Mouse (Mus musculus) kidney, embryonic 16.5 days (tissue): Measurements from ENCODE around the gene Tmem204. TPM values are rescaled to one million over a fixed set of nuclear protein-coding genes. Genes with fewer than 3 reads are reported as not detected.

ENCODE experiments used
- ATAC-seq: fragments of 200-750 bp; cut with Nextera tagmentation; 2 replicates; pipeline ENCODE4 v1.8.0; 2017; ENCODE audit warnings: moderate TSS enrichment; ENCODE audit not compliant: low FRiP score, low TSS enrichment
- H3K27ac ChIP-seq: fragments of 300-500 bp; sonication (generic); 2 replicates; pipeline ENCODE4 v1.5.1; 2014; ENCODE audit warnings: low read length
- H3K27me3 ChIP-seq: fragments of 300-500 bp; sonication (generic); 2 replicates; pipeline ENCODE4 v1.6.1; 2014; ENCODE audit warnings: low read length, control low read depth, mixed read lengths; ENCODE audit not compliant: insufficient read depth
- H3K36me3 ChIP-seq: fragments of 300-500 bp; sonication (generic); 2 replicates; pipeline ENCODE4 v1.6.1; 2014; ENCODE audit warnings: low read length, control low read depth, mixed read lengths; ENCODE audit not compliant: insufficient read depth
- H3K4me1 ChIP-seq: fragments of 300-500 bp; sonication (generic); 2 replicates; pipeline ENCODE4 v1.6.1; 2014; ENCODE audit warnings: low read length, control low read depth, mixed read lengths; ENCODE audit not compliant: insufficient read depth
- H3K4me2 ChIP-seq: fragments of 300-500 bp; sonication (generic); replicated peaks from 2 replicates; pipeline ENCODE4 v1.6.1; 2014; ENCODE audit warnings: low read depth, low read length
- H3K4me3 ChIP-seq: fragments of 300-500 bp; sonication (generic); 2 replicates; pipeline ENCODE4 v1.5.1; 2014; ENCODE audit warnings: mild to moderate bottlenecking, low read length
- H3K9ac ChIP-seq: fragments of 300-500 bp; sonication (generic); replicated peaks from 2 replicates; pipeline ENCODE4 v1.6.1; 2014; ENCODE audit warnings: low read length
- H3K9me3 ChIP-seq: fragments of 300-500 bp; sonication (generic); 2 replicates; pipeline ENCODE4 v1.6.1; 2016; ENCODE audit warnings: low read length, control low read depth
- WGBS: fragments of 180-500 bp; shearing (Covaris S2); extraction: QIAGEN DNeasy Blood & Tissue Kit; methylation state at CpG from one replicate; pipeline ENCODE4 v1.1.7; 2014; 5-methylcytosine and 5-hydroxymethylcytosine counted together
- polyA plus RNA-seq: library from polyadenylated mRNA; unstranded; fragments of >200 nt; fragmentation: Nextera tagmentation; extraction: Ambion mirVana; gene quantifications from 2 replicates; pipeline ENCODE4 v1.2.1, GENCODE M21; 2015

The Tmem204 gene
- polyA plus RNA-seq, 1 experiment from 2014 or later, result 44.7 TPM

- H3K9me3 ChIP-seq, result no peaks in the 10 kb centered on the region
- no peak overlapping the region for H3K4me2 ChIP-seq
- WGBS, result 86% methylated on average over 5 of the region's 6 CpGs
- H3K27me3 ChIP-seq, result no peaks in the 10 kb centered on the region
- H3K27ac ChIP-seq, result no peak overlapping the region
- ATAC-seq, result no peak
- H3K36me3 ChIP-seq, result peaks cover 14% of the 10 kb centered on the region
- H3K9ac ChIP-seq, result no peak overlapping the region
- H3K4me3 ChIP-seq, result no peak overlapping the region
- no peaks in the 10 kb centered on the region for H3K4me1 ChIP-seq
These were observed 36.2 kb downstream of the Tmem204 start for GRCm38 (mm10) chr17:25047143-25047542.

GRCm38 (mm10) chr17:25045281-25045680, 38.1 kb downstream of the Tmem204 start:
- Histone ChIP-seq H3K4me3 (no peak overlapping the region), H3K9ac (no peak overlapping the region), H3K4me2 (no peak overlapping the region), H3K9me3 (no peaks in the 10 kb centered on the region), H3K36me3 (peaks cover 8% of the 10 kb centered on the region; the same call in 1 of the 2 replicates), H3K27me3 (no peaks in the 10 kb centered on the region), H3K4me1 (no peaks in the 10 kb centered on the region), H3K27ac (no peak overlapping the region)
- ATAC-seq, result no peak
- WGBS, result 85% methylated on average over 4 of the region's 4 CpGs

- 68% methylated on average over 7 of the region's 7 CpGs for WGBS
These were observed 38.5 kb downstream of the Tmem204 start for GRCm38 (mm10) chr17:25044879-25045278.

GRCm38 (mm10) chr17:25036183-25036582, 47.2 kb downstream of the Tmem204 start:
- Histone ChIP-seq H3K4me2 (no peak overlapping the region), H3K9ac (no peak overlapping the region), H3K4me1 (no peaks in the 10 kb centered on the region), H3K36me3 (peaks cover 31% of the 10 kb centered on the region), H3K4me3 (no peak overlapping the region), H3K27ac (no peak overlapping the region), H3K27me3 (no peaks in the 10 kb centered on the region), H3K9me3 (no peaks in the 10 kb centered on the region)
- 68% methylated on average over 4 of the region's 4 CpGs for WGBS
- no peak for ATAC-seq

More at GRCm38 (mm10) chr17:25044879-25045278, 38.5 kb downstream of the Tmem204 start:
- H3K36me3 ChIP-seq, result peaks cover 8% of the 10 kb centered on the region; the same call in 1 of the 2 replicates
- no peak overlapping the region for H3K4me3 ChIP-seq
- no peaks in the 10 kb centered on the region for H3K9me3 ChIP-seq
- no peak for ATAC-seq
- no peak overlapping the region for H3K4me2 ChIP-seq
- no peaks in the 10 kb centered on the region for H3K4me1 ChIP-seq
- H3K27ac ChIP-seq, result no peak overlapping the region; the same call in 1 of the 2 replicates
- H3K27me3 ChIP-seq, result no peaks in the 10 kb centered on the region
- H3K9ac ChIP-seq, result no peak overlapping the region

DNA sequence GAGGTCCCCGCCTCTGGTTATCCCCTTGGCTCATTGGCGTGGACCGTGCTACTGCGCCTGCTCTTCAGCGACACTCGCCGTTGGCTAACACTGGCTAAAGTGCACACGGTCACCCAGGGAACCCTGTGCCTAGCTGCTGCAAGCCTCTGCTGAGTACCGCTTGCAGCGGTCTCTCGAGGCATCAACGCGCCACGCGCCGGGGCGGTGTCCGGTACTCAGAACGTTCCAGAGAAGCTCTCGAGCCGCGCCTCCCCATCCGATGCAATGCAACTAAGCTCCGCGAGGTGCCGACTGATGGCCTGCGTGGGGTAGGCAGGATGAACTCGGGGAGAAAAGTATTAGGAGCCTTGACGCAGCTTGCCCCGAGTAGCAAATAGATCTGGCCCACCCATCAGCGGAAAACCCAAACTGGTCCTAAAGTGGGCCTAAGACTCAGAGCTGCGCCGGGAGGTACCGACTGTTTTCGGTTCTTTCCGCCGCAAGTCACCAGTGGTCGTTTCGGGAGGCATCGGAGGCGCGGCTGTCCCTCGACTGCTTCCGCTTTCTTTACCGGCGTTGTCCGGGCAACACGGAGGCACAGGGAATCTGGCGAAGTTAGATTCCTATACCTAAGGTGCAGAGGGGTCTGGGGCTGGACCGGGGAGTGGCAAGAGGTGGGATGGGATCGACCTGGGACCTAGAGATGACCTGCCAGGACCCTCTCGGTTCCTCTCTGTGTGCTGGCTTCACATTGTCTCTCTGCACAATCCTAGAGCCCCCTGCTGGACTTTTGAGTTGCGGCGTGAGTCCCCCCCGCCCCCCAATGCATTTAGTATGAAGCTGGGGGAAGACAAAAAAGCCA, 66.9 kb downstream of the Tmem204 start:
- Histone ChIP-seq H3K9me3 (no peaks in the 10 kb centered on the region), H3K27me3 (no peaks in the 10 kb centered on the region), H3K4me2 (peak overlapping the region; percentile 87), H3K9ac (peak overlapping the region; percentile 77), H3K4me3 (peak overlapping the region; percentile 100), H3K4me1 (peaks cover 19% of the 10 kb centered on the region), H3K36me3 (peaks cover 15% of the 10 kb centered on the region; the same call in 1 of the 2 replicates), H3K27ac (peak overlapping the region; percentile 89)
- WGBS, result 0% methylated on average over 55 of the region's 55 CpGs
- peak; percentile 92 for ATAC-seq

DNA sequence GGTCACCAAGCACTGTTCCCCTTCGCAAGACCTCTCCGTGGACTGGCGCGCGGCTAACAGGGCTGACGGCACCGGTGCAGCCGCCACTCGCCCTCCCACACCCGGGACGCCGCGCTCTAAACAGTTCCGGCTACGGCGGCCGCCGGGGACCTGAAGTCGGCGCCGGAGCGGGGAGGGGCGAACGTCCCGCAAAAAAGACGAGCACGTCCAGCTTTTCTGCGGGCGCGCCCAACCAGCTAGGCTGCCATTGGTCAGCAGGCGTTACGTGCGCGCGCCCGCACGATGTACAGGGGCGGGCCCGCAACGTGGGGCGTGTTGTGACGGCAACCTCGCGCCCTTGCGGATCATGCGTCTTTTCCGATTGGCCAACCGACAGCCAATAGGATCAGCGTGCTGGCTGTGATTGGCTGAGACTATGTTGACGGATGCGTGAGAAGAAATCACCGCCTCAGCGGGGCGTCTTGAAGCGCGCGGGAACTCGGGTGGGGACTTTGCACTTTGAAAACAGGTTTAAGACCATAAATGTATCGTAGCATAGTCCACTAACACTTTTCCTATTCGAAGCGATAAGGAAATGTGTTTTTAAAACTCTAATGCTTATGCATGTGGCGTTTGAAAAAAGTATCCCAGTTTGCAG, 67.6 kb downstream of the Tmem204 start, which contains the start of the genes Cramp1l and Ift140:
Gene Cramp1l (minus strand): TSS at position 134 of the 637 bp plus-strand sequence.
Gene Ift140 (plus strand): TSS at position 431 of the 637 bp plus-strand sequence.
- peak; percentile 99 for ATAC-seq
- H3K36me3 ChIP-seq, result peaks cover 16% of the 10 kb centered on the region; the same call in 1 of the 2 replicates
- H3K4me1 ChIP-seq, result peaks cover 19% of the 10 kb centered on the region
- H3K9me3 ChIP-seq, result no peaks in the 10 kb centered on the region
- peak within 1 kb of the TSS; percentile 95 for H3K9ac ChIP-seq
- H3K4me3 ChIP-seq, result peak within 1 kb of the TSS; percentile 100
- no peaks in the 10 kb centered on the region for H3K27me3 ChIP-seq
- WGBS, result under 1% methylated on average over 62 of the region's 62 CpGs
- H3K4me2 ChIP-seq, result peak within 1 kb of the TSS; percentile 87
- peak within 1 kb of the TSS; percentile 91 for H3K27ac ChIP-seq

- peak overlapping the region; percentile 75 for H3K4me2 ChIP-seq
- no peaks in the 10 kb centered on the region for H3K27me3 ChIP-seq
- H3K9me3 ChIP-seq, result no peaks in the 10 kb centered on the region
- H3K4me3 ChIP-seq, result peak overlapping the region; percentile 100
- peak overlapping the region; percentile 91 for H3K27ac ChIP-seq
- under 1% methylated on average over 39 of the region's 39 CpGs for WGBS
- peak; percentile 7; the same call in 1 of the 2 replicates for ATAC-seq
- H3K4me1 ChIP-seq, result peaks cover 19% of the 10 kb centered on the region
- peaks cover 19% of the 10 kb centered on the region; the same call in 1 of the 2 replicates for H3K36me3 ChIP-seq
- peak overlapping the region; percentile 95 for H3K9ac ChIP-seq
These were observed 68.4 kb downstream of the Tmem204 start for GRCm38 (mm10) chr17:25014841-25015570.

- peak overlapping the region; percentile 100 for H3K4me3 ChIP-seq
- peaks cover 19% of the 10 kb centered on the region for H3K4me1 ChIP-seq
- H3K4me2 ChIP-seq, result peak overlapping the region; percentile 75
- no peaks in the 10 kb centered on the region for H3K9me3 ChIP-seq
- H3K36me3 ChIP-seq, result peaks cover 24% of the 10 kb centered on the region; the same call in 1 of the 2 replicates
- under 1% methylated on average over 76 of the region's 81 CpGs for WGBS
- no peaks in the 10 kb centered on the region for H3K27me3 ChIP-seq
- H3K9ac ChIP-seq, result peak overlapping the region; percentile 95
- peak overlapping the region; percentile 88 for H3K27ac ChIP-seq
- no peak for ATAC-seq
These were observed 69.5 kb downstream of the Tmem204 start for GRCm38 (mm10) chr17:25013606-25014501.
